Mouse (Mus musculus) MEL (cell line): ENCODE measurements around the gene Ubtf.

ENCODE experiments used
- CTCF ChIP-seq, 3 experiments: IDR thresholded peaks in 2 of 3; conservative IDR thresholded peaks in 1 of 3; 2 replicates each; pipeline ENCODE4 v1.5.1; 2011 to 2012; ENCODE audit warnings: low read length in 3 of 3, low read depth in 2 of 3, mild to moderate bottlenecking in 2 of 3, improper control_type of control experiment in 1 of 3, inconsistent platforms in 1 of 3, mixed read lengths in 1 of 3, moderate library complexity in 1 of 3; ENCODE audit not compliant: control insufficient read depth in 1 of 3, insufficient read depth in 1 of 3, poor library complexity in 1 of 3, severe bottlenecking in 1 of 3
- E2F4 ChIP-seq: IDR thresholded peaks from 2 replicates; pipeline ENCODE4 v1.6.1; 2011; ENCODE audit warnings: low read depth, low read length, improper control_type of control experiment, borderline replicate concordance
- EP300 ChIP-seq, 2 experiments: IDR thresholded peaks; 2 replicates each; pipeline ENCODE4 v1.6.1; 2011; ENCODE audit warnings: improper control_type of control experiment in 2 of 2, low read length in 2 of 2, low read depth in 1 of 2, mild to moderate bottlenecking in 1 of 2
- MAFK ChIP-seq: IDR thresholded peaks from 2 replicates; pipeline ENCODE4 v1.6.1; 2011; ENCODE audit warnings: low read depth, mild to moderate bottlenecking, low read length, improper control_type of control experiment, borderline replicate concordance
- NRF1 ChIP-seq: IDR thresholded peaks from 2 replicates; pipeline ENCODE4 v1.6.1; 2014; ENCODE audit warnings: low read depth, mild to moderate bottlenecking, inconsistent platforms, low read length, improper control_type of control experiment, moderate library complexity; ENCODE audit not compliant: poor library complexity, insufficient read depth, severe bottlenecking
- POLR2A ChIP-seq, 2 experiments: IDR thresholded peaks; 2 replicates each; pipeline ENCODE4 v1.6.1; 2011 to 2012; ENCODE audit warnings: low read length in 2 of 2, mild to moderate bottlenecking in 2 of 2, control low read depth in 1 of 2, improper control_type of control experiment in 1 of 2, low read depth in 1 of 2, moderate library complexity in 1 of 2; ENCODE audit not compliant: control insufficient read depth in 1 of 2, insufficient read depth in 1 of 2, poor library complexity in 1 of 2
- RCOR1 ChIP-seq: IDR thresholded peaks from 2 replicates; pipeline ENCODE4 v1.6.1; 2012; ENCODE audit warnings: low read depth, mild to moderate bottlenecking, inconsistent platforms, low read length, improper control_type of control experiment
- TCF12 ChIP-seq: IDR thresholded peaks from 2 replicates; pipeline ENCODE4 v1.6.1; 2014; ENCODE audit warnings: low read depth, mild to moderate bottlenecking, inconsistent platforms, low read length, improper control_type of control experiment, moderate library complexity

DNA sequence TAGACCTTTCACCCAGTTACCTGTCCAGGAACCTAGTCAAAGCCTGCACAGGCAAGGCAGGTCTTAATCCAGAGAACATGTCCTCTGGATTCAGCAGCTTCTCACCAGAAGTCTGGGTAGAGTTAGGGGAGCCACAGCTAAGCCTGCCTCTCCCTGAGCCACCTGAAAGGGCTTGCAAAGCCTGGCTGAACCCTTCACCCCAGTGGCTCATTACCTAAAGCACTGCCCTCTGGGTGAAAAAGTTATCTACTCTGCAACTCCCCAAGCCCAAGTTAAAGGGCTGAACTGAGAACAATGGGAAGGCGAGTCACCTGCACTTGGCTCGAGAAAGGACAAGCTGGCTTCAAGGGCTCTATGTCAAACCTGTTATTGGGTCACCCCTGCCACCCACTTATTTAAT, 15.4 kb downstream of the Ubtf start:
- TF ChIP-seq POLR2A (IDR thresholded peaks at IDR 0.05; ENCODE audit: control insufficient read depth in 1 of 2, insufficient read depth in 1 of 2, low read depth in 1 of 2, low read length in 2 of 2, poor library complexity in 1 of 2): no peak
- no peak for TF ChIP-seq CTCF (IDR thresholded peaks at IDR 0.05 in 2 of 3, conservative IDR thresholded peaks at IDR 0.05 in 1 of 3; ENCODE audit: control insufficient read depth in 1 of 3, insufficient read depth in 1 of 3, low read depth in 2 of 3, low read length in 3 of 3, poor library complexity in 1 of 3, severe bottlenecking in 1 of 3)
- TF ChIP-seq E2F4: no peak
- TF ChIP-seq MAFK: no peak
- no peak for TF ChIP-seq RCOR1
- TF ChIP-seq TCF12: no peak
- no peak for TF ChIP-seq NRF1
- TF ChIP-seq EP300 (IDR thresholded peaks at IDR 0.05; ENCODE audit: low read depth in 1 of 2, low read length in 2 of 2): no peak
